Mouse (Mus musculus) lung, adult 18-20 months (tissue): Measurements from ENCODE around the gene Car10.

ENCODE experiments used
- DNase-seq, 2 experiments: peaks; one replicate each; pipeline ENCODE4 v3.0.0; 2022; ENCODE audit warnings: mixed read lengths in 2 of 2

The Car10 gene

GRCm38 (mm10) chr11:93097941-93098828, at the start of gene Car10:
TSS of gene Car10 (plus strand) at chr11:93098028.
- DNase-seq = no peak

- DNase-seq = no peak
Observed at GRCm38 (mm10) chr11:93065021-93065420, 32.8 kb upstream of the Car10 start.

- no peak for DNase-seq
Observed at GRCm38 (mm10) chr11:93065656-93066181, 32.1 kb upstream of the Car10 start.

- DNase-seq = no peak
Observed at GRCm38 (mm10) chr11:93095588-93095987, 2.2 kb upstream of the Car10 start.

GRCm38 (mm10) chr11:93097001-93097400, 827 bp upstream of the Car10 start:
- no peak for DNase-seq

- DNase-seq = no peak
Observed at GRCm38 (mm10) chr11:93097431-93097851, 387 bp upstream of the Car10 start.

GRCm38 (mm10) chr11:93098933-93099381, 1.1 kb downstream of the Car10 start:
- DNase-seq = no peak

- DNase-seq = no peak
Observed at GRCm38 (mm10) chr11:93099431-93100370, 1.9 kb downstream of the Car10 start.

GRCm38 (mm10) chr11:93100606-93101005, 2.8 kb downstream of the Car10 start:
- no peak for DNase-seq

GRCm38 (mm10) chr11:93101106-93101505, 3.3 kb downstream of the Car10 start:
- DNase-seq = no peak

- no peak for DNase-seq
Observed at GRCm38 (mm10) chr11:93102321-93102720, 4.5 kb downstream of the Car10 start.

- no peak for DNase-seq
Observed at GRCm38 (mm10) chr11:93103101-93103815, 5.4 kb downstream of the Car10 start.

GRCm38 (mm10) chr11:93109451-93109850, 11.6 kb downstream of the Car10 start:
- DNase-seq = no peak

GRCm38 (mm10) chr11:93120766-93121415, 23.1 kb downstream of the Car10 start:
- no peak for DNase-seq

GRCm38 (mm10) chr11:93123691-93124090, 25.9 kb downstream of the Car10 start:
- no peak for DNase-seq

- DNase-seq = no peak
Observed at GRCm38 (mm10) chr11:93126466-93126865, 28.6 kb downstream of the Car10 start.

GRCm38 (mm10) chr11:93128481-93128880, 30.7 kb downstream of the Car10 start:
- DNase-seq = no peak

- no peak for DNase-seq
Observed at GRCm38 (mm10) chr11:93137841-93138240, 40.0 kb downstream of the Car10 start.

GRCm38 (mm10) chr11:93141727-93142126, 43.9 kb downstream of the Car10 start:
- no peak for DNase-seq

- DNase-seq = peak in 1 of 2 experiments; percentile 7
Observed at GRCm38 (mm10) chr11:93144544-93144943, 46.7 kb downstream of the Car10 start.

GRCm38 (mm10) chr11:93154910-93155309, 57.1 kb downstream of the Car10 start:
- no peak for DNase-seq

GRCm38 (mm10) chr11:93172430-93172829, 74.6 kb downstream of the Car10 start:
- DNase-seq = no peak
